Mouse (Mus musculus): ENCODE data around the gene Slc22a4.

DNA sequence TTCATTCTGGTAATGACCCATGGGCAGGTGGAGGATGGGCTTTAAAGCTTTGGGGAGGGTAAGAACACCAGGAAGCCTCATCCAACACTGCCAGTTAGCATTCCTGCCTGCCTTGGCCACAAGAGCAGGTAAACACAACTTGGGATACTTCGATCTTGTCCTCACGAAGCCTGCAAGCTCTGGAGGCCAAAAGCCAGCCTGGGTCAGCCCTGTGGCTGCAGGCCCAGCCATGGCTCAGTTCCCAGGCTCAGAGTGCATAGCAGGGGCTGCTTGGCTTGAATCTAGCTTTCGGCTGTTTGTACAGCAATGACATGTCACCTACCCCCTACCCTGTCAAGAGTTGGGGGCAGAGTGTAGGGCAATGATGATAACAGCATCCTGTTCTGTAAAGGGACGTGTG lies 21.0 kb downstream of the Slc22a4 start:
- no peak for TF ChIP-seq CTCF (IDR thresholded peaks at IDR 0.05; ENCODE audit: borderline replicate concordance, control insufficient read depth, extremely low read depth, insufficient read depth, low read length, poor library complexity)
- TF ChIP-seq POLR2A (IDR thresholded peaks at IDR 0.05; ENCODE audit: control insufficient read depth, extremely low read depth, insufficient read depth, low read length, poor library complexity) = no peak

All from thymus, adult 2 months (tissue).